28 mouse cellular contexts compared by ENCODE assay signal in the genomic region with DNA sequence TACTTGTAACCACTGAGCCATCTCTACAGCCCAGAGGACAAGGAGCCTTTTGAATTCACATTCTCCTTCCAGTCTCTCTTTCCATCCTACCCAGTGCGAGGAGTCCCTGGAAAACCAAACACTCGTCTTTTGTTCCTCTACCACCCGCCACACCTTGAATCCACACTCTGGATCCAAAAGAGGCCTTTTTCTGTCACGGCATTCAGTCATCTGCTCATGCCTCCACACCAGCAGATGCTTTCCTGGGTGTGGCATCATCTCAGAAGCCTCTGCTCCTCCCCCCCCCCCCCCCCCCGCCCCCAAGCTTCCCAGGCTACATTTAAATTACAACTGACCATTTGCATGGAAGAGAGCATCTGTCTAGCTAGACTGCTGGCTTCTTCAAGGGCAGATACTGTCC.
"Had no signal": no experiment of that assay in that cellular context is flagged by ENCODE, and none has a peak within 500 bp of the region (broad histone marks: within the 10 kb centered on the region; RNA-seq: fewer than 3 reads in every experiment).

No protein-coding gene starts in this region.

- H3K9me3 ChIP-seq: limb, embryonic 10.5 days; limb, embryonic 12.5 days; limb, embryonic 13.5 days; limb, embryonic 15.5 days; liver, embryonic 12.5 days; liver, embryonic 13.5 days; liver, embryonic 15.5 days; lung, embryonic 15.5 days; megakaryocyte, embryonic 14.5 days; midbrain, embryonic 10.5 days; midbrain, embryonic 12.5 days; midbrain, embryonic 13.5 days; midbrain, embryonic 15.5 days; neural tube, embryonic 12.5 days had no signal

- H3K27me3 ChIP-seq: limb, embryonic 12.5 days; limb, embryonic 13.5 days; limb, embryonic 15.5 days; liver, embryonic 12.5 days; liver, embryonic 13.5 days; liver, embryonic 15.5 days; lung, embryonic 15.5 days; midbrain, embryonic 12.5 days; midbrain, embryonic 13.5 days; midbrain, embryonic 15.5 days; neural tube, embryonic 12.5 days had no signal

- H3K4me3 ChIP-seq: limb, embryonic 10.5 days; limb, embryonic 12.5 days; limb, embryonic 13.5 days; limb, embryonic 15.5 days; liver, embryonic 12.5 days; liver, embryonic 13.5 days; liver, embryonic 15.5 days; lung, embryonic 15.5 days; megakaryocyte, embryonic 14.5 days; midbrain, embryonic 10.5 days; midbrain, embryonic 12.5 days; midbrain, embryonic 13.5 days; midbrain, embryonic 15.5 days; myocyte; neural tube, embryonic 12.5 days had no signal

- DNase-seq: left cerebral cortex, postnatal 4 days; liver; liver, embryonic 13.5 days; liver, postnatal 0 days; lung, adult 18-20 months; lung, adult 2 months; lung, embryonic 14.5 days; lung, postnatal 10 days; lung, postnatal 14 days; lung, postnatal 36 days; lung, postnatal 4 days; midbrain, embryonic 14.5 days had no signal

- H3K4me1 ChIP-seq: limb, embryonic 10.5 days; limb, embryonic 12.5 days; limb, embryonic 13.5 days; limb, embryonic 15.5 days; liver, embryonic 12.5 days; liver, embryonic 13.5 days; liver, embryonic 15.5 days; lung, embryonic 15.5 days; megakaryocyte, embryonic 14.5 days; midbrain, embryonic 10.5 days; midbrain, embryonic 12.5 days; midbrain, embryonic 13.5 days; midbrain, embryonic 15.5 days; neural tube, embryonic 12.5 days had no signal

- H3K9ac ChIP-seq: limb, embryonic 12.5 days; limb, embryonic 13.5 days; limb, embryonic 15.5 days; liver, embryonic 12.5 days; liver, embryonic 13.5 days; liver, embryonic 14.5 days; liver, embryonic 15.5 days; liver, postnatal 0 days; lung, embryonic 14.5 days; lung, embryonic 15.5 days; midbrain, embryonic 12.5 days; midbrain, embryonic 13.5 days; midbrain, embryonic 15.5 days; neural tube, embryonic 12.5 days had no signal

- H3K27ac ChIP-seq: limb, embryonic 10.5 days; limb, embryonic 12.5 days; limb, embryonic 13.5 days; limb, embryonic 15.5 days; liver, embryonic 12.5 days; liver, embryonic 13.5 days; liver, embryonic 14.5 days; liver, embryonic 15.5 days; lung, embryonic 15.5 days; macrophage; midbrain, embryonic 10.5 days; midbrain, embryonic 12.5 days; midbrain, embryonic 13.5 days; midbrain, embryonic 15.5 days; neural tube, embryonic 12.5 days had no signal

- H3K36me3 ChIP-seq: limb, embryonic 10.5 days; limb, embryonic 12.5 days; limb, embryonic 13.5 days; limb, embryonic 15.5 days; liver, embryonic 12.5 days; liver, embryonic 13.5 days; liver, embryonic 15.5 days; lung, embryonic 15.5 days; midbrain, embryonic 10.5 days; midbrain, embryonic 12.5 days; midbrain, embryonic 13.5 days; midbrain, embryonic 15.5 days; neural tube, embryonic 12.5 days had no signal
